Mouse (Mus musculus) 416B (cell line): ENCODE results near the gene Esrrg.

Experiments used
- DNase-seq: peaks from one replicate; pipeline ENCODE4 v3.0.0; 2011; ENCODE audit warnings: low read depth

Gene Esrrg

GRCm38 (mm10) chr1:187649871-187650270, 41.3 kb downstream of the Esrrg start:
- DNase-seq = no peak

- DNase-seq = no peak
Observed at GRCm38 (mm10) chr1:187650786-187651687, 42.4 kb downstream of the Esrrg start.

GRCm38 (mm10) chr1:187651688-187652241, 43.2 kb downstream of the Esrrg start:
- no peak for DNase-seq

GRCm38 (mm10) chr1:187652445-187652844, 43.9 kb downstream of the Esrrg start:
- DNase-seq = no peak

GRCm38 (mm10) chr1:187653390-187653789, 44.8 kb downstream of the Esrrg start:
- no peak for DNase-seq

GRCm38 (mm10) chr1:187660963-187661362, 52.4 kb downstream of the Esrrg start:
- DNase-seq = no peak

GRCm38 (mm10) chr1:187662083-187662609, 53.6 kb downstream of the Esrrg start:
- DNase-seq = no peak

- no peak for DNase-seq
Observed at GRCm38 (mm10) chr1:187663376-187663775, 54.8 kb downstream of the Esrrg start.

- no peak for DNase-seq
Observed at GRCm38 (mm10) chr1:187664261-187664660, 55.7 kb downstream of the Esrrg start.

- DNase-seq = no peak
Observed at GRCm38 (mm10) chr1:187665901-187666600, 57.5 kb downstream of the Esrrg start.

- no peak for DNase-seq
Observed at GRCm38 (mm10) chr1:187669746-187670145, 61.2 kb downstream of the Esrrg start.

- DNase-seq = no peak
Observed at GRCm38 (mm10) chr1:187672446-187672845, 63.9 kb downstream of the Esrrg start.

GRCm38 (mm10) chr1:187674771-187675186, 66.2 kb downstream of the Esrrg start:
- no peak for DNase-seq

GRCm38 (mm10) chr1:187676626-187677025, 68.0 kb downstream of the Esrrg start:
- DNase-seq = no peak

GRCm38 (mm10) chr1:187679246-187679645, 70.7 kb downstream of the Esrrg start:
- no peak for DNase-seq

GRCm38 (mm10) chr1:187684519-187684918, 75.9 kb downstream of the Esrrg start:
- no peak for DNase-seq

- DNase-seq = no peak
Observed at GRCm38 (mm10) chr1:187691846-187692525, 83.4 kb downstream of the Esrrg start.

- no peak for DNase-seq
Observed at GRCm38 (mm10) chr1:187694865-187695264, 86.3 kb downstream of the Esrrg start.

- no peak for DNase-seq
Observed at GRCm38 (mm10) chr1:187698201-187698600, 89.6 kb downstream of the Esrrg start.

- no peak for DNase-seq
Observed at GRCm38 (mm10) chr1:187700963-187701362, 92.4 kb downstream of the Esrrg start.

GRCm38 (mm10) chr1:187704921-187705320, 96.3 kb downstream of the Esrrg start:
- no peak for DNase-seq

GRCm38 (mm10) chr1:187705348-187705747, 96.8 kb downstream of the Esrrg start:
- no peak for DNase-seq
